Mouse (Mus musculus) cerebellum, adult 11 months (tissue): ENCODE results near the gene Sbf2.
"Not testable (repeated sequence)": the region's sequence is repeated elsewhere in the genome, so short reads cannot be mapped to it uniquely, and the experiment has no call there.

ENCODE experiments used
- DNase-seq: peaks from one replicate; pipeline ENCODE4 v3.0.0; 2022

Gene Sbf2

GRCm38 (mm10) chr7:110565815-110566549 lies 48.7 kb downstream of the Sbf2 start:
- peak; percentile 83 for DNase-seq

GRCm38 (mm10) chr7:110561647-110562046 lies 53.1 kb downstream of the Sbf2 start:
- no peak for DNase-seq

DNA sequence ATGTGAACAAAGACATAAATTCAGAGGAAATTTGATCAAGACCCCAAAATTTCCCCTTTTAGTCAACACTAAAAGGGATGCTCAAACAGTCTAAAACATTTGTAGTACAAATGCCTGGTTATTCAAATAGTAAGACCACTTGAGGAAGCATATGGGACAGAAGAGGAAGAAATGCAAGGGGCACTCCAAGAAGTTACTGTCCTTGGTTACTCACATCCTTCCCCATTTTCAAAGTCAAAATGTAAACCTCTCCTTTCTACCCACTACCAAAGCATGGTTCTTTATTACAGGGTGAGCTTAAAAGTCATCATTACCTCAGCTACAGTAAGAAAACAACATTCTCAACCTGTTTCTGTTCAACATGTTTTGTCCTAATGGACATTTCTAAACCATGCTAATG lies 57.7 kb downstream of the Sbf2 start:
- DNase-seq, result no peak

DNA sequence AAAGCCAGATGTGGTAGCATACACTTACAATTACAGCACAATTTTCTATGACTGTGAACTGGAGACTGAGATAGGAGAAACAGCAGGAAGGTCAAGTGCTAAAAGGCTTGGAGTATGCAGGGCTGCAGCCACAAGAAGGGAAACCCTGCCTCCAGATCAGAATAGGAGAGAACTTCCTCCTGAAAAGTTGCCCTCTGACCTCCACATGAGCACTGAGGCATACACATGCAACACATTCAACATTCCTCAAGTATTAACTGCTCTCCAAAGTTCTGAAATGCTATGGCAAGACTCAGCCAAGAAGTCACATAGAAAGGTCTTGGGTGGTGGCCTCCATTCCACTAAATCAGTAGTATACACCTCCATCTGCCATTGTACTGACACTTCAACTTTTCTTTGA lies 58.5 kb downstream of the Sbf2 start:
- DNase-seq, result no peak

DNA sequence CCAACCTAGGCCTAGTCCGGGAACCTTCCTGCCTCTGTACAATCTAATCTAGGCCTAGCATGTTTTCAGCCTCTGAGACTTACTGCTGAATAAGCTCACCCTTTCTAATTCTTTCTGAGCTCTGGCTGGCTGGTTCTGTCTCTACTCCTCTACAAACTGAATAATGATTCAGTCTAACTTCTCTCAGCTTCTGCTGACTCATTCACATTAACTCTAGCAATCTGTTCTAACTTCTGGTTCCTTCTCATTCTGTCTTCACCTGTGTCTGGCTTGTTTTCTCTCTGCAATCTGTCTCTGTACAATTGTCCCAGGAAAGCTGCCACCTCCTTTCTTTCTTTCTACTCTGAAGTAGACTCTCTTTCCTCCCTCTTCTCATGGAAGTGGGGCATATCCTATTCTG lies 59.5 kb downstream of the Sbf2 start:
- DNase-seq, result no peak

DNA sequence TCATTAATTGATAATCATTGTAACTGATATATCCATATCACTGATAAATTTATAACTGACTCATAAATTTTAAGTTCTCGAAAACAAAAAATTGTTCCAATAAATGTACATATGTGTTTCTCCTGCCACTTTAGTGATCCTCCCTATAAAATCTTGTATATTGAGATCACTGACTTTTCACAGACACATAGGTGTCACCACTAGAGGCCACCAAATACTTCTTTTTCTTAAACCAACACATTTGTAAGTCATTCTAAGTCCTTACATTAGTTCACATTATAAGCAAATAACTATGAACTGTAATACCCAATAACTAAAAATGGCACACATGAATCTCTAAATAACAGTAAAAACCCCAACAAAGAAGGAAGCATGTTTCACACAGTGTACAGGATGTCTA lies 66.5 kb downstream of the Sbf2 start:
- no peak for DNase-seq

DNA sequence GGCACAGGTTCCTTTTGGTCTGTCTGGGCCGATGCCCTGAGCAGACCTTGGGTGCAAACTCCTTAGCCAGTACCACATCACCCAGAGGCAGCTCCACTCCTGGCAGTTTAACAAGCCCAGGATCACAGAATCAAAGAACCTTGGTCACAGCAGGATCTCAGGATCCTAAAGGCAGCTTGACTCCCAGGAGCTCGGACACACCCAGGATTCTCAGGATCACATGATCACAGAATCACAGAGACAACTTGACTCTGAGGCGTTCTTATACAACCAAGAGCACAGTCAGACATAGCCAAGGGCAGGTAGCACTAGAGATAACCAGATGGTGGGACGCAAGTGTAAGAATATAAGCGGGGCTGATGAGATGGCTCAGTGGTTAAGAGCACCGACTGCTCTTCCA lies 71.4 kb downstream of the Sbf2 start:
- DNase-seq, result no peak

- DNase-seq, result no peak
Observed at GRCm38 (mm10) chr7:110539266-110539665, 75.5 kb downstream of the Sbf2 start.

DNA sequence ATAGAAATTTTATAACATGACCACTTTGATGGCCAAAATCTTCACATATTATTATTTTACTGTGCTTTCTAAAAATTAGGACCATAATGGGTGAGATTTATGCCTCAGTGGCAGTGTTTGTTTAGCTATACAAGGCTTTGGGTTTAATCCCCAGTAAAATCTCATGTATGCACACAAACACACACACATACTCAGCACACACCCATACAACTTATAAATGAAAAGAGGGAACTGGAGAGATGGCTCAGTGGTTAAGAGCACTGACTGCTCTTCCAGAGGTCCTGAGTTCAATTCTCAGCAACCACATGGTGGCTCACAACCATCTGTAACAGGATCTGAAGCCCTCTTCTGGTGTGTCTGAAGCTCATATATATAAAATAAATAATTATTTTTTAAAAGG lies 84.4 kb downstream of the Sbf2 start:
- DNase-seq, result not testable (repeated sequence)

DNA sequence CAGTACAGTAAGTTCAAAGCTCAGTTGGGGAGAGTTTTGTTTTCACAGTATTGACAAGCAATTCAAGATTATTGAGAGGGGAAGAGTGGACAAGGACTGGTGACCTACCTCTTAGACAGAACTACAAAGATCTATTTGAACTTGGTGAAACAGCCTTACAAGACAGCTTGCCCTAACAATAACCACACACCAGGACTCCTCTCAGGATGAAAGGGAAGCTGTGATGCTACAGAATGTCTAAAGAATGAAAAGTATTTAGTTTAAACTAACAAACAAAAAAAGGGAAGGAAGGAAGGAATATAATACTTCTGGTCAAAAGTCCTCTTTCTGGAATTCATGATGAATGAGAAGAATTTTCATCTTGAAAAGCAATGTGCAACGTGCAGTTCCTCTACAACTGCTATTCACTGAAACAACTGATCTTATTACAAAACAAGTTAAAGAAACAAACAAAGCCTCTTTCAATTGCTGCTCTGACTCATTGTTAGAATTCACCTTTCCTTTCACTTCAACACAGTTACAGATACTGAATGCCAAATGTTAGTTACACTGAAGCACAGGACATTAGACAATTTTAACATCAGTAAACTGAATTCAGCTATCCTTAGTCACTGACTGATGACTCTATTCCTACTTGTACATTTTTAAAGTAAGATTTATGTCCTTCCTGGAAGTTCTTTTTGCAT lies 89.5 kb downstream of the Sbf2 start:
- no peak for DNase-seq

GRCm38 (mm10) chr7:110516241-110517220 lies 98.2 kb downstream of the Sbf2 start:
- no peak for DNase-seq

DNA sequence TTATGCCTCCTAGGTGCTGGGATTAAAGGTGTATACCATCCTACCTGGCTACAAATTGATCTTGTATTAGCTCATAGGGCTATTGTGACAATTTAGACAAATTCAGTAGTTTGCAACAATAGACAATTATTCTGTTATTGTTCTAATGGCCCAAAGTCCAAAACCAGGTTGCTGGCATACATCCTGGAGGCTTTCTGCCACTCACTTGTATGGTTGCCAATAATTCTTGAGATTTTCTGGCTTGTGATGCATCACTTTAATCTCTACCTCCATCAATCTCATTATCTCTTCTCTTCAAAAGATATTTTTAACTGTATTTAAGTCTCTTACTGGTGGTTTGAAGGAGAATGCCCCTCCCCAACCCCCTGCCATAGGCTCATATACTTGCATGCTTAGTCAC lies 100.6 kb downstream of the Sbf2 start:
- peak; percentile 8 for DNase-seq

DNA sequence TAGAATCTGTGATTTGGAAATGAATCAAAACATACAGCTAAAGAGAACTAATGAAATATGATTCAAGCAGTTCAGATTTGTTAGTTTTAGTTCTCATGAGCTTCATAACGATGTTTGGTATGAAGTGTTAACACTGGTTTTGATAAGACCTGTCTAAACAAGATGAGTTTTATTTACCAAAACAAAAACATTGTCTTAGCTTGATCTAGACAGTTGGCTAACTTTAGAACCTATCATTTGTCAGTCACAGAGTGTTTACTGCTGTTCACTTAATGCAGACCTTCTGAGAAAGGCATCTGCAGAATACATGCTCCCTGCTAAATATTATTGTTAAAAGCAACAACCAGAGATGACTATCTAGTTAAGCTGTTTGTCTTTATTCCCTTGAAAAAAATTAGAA lies 116.1 kb downstream of the Sbf2 start:
- no peak for DNase-seq

DNA sequence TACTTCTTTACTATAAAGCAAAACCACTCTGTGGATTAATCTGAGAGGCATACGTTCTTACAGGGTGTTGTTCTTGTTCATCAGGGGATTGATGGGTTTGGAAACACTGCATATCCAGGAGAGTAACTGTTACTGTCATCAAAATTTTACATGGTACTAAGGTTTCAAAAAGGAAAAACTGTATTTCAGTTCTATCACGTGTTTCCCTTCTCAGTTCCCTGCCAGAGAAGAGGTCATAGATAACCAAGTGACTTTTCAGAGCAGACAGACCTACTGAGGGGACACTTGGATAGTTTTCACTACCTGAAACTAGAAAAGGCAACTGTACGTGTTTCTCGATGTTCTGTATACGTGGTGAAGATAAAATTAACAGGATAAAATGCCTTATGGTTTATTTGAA lies 123.7 kb downstream of the Sbf2 start:
- DNase-seq, result no peak

- DNase-seq, result no peak
Observed at GRCm38 (mm10) chr7:110485051-110485450, 129.7 kb downstream of the Sbf2 start.

- DNase-seq, result no peak
Observed at GRCm38 (mm10) chr7:110470987-110471386, 143.7 kb downstream of the Sbf2 start.

GRCm38 (mm10) chr7:110463471-110463870 lies 151.3 kb downstream of the Sbf2 start:
- DNase-seq, result no peak

- DNase-seq, result peak; percentile 47
Observed at GRCm38 (mm10) chr7:110432301-110432700, 182.4 kb downstream of the Sbf2 start.

DNA sequence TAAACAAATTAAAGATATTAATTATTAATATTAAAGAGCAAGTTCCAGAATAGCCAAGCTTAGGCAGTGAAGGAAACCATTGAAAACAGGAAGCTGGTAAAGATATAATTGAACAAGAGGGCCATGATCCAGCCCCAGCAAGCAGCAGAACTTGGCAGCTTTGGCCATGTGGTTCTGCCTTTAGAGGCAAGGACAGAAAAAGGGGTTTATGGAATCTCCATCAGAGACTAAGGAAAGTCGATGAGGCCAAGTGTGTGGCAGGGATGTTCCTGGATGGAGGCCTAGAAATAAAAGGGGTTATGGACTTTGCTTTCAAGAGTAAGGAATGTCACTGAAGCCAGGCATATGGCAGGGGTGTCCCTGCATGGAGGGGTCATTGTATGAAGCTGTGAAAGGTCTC lies 198.4 kb downstream of the Sbf2 start:
- DNase-seq, result no peak

GRCm38 (mm10) chr7:110414276-110414675 lies 200.4 kb downstream of the Sbf2 start:
- no peak for DNase-seq

DNA sequence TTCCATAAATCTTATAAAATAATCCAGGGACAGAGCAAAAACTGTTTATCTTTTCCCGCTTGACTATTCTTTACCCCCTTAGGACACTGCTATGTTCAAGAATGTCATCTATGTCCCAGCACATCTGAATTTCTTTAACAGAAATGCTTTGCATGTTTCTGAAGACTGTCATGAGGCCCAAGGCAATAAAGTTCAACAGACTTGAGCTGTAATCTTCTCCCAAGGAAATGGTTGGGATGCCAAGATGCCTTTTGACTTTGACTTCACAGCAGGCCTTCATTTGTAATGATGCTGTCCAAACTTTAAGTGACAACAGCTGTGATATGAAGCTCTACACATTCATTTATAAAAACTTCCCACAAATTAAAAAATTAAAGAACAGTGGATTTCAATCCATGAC lies 212.6 kb downstream of the Sbf2 start:
- DNase-seq, result no peak

GRCm38 (mm10) chr7:110392576-110392975 lies 222.1 kb downstream of the Sbf2 start:
- DNase-seq, result no peak

GRCm38 (mm10) chr7:110391632-110392031 lies 223.1 kb downstream of the Sbf2 start:
- no peak for DNase-seq
